Mouse (Mus musculus): ENCODE measurements at regions not wholly inside any gene's neighbourhood (a gene's known extent, or its start where the extent isn't known, plus 50 kb on each side); places are given as distances from the start of the nearest gene placed in this dataset.

DNA sequence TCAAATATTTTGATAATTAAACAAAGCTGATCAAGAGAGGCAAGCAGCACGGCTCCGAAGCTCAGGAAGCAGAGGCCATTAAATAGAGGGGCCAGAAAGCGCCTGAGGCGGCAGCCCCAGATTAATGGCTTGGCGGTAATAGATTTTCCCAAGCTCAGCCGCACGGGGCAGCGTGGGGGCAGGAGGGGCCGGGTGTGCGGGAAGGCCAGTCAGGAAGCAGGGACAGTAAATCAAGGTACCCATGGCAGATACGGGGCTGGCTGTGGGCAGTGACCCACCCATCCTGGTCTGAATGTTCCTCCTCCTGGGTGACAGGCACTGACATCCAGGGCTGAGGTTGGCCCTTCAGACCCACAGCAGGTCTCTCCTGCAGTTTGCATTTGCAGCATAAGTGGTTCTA lies 55.9 kb upstream of the Ttc34 start:
- DNase-seq (ENCODE audit: low read depth, low spot score) = no peak

DNA sequence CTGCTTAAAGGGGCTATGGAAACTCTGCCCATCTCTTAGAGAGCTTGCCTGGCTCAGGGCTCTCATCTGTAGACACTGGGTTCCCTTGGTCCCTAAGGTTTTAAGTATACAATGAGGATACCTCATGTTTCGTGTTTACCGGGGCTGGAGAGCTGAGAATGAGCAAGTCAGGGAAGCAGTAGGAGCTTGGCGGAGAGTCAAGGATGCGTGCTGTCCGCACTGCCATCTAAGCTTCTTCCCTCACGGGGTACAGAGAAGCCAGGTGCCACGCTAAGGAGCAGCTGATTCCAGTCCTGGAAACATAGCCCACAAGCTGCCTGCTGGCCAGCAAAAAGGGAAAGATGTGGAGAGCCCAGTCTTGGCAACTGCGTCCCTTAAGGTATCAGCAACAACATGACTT lies 55.0 kb upstream of the Ttc34 start:
- DNase-seq (ENCODE audit: low read depth, low spot score) = no peak

DNA sequence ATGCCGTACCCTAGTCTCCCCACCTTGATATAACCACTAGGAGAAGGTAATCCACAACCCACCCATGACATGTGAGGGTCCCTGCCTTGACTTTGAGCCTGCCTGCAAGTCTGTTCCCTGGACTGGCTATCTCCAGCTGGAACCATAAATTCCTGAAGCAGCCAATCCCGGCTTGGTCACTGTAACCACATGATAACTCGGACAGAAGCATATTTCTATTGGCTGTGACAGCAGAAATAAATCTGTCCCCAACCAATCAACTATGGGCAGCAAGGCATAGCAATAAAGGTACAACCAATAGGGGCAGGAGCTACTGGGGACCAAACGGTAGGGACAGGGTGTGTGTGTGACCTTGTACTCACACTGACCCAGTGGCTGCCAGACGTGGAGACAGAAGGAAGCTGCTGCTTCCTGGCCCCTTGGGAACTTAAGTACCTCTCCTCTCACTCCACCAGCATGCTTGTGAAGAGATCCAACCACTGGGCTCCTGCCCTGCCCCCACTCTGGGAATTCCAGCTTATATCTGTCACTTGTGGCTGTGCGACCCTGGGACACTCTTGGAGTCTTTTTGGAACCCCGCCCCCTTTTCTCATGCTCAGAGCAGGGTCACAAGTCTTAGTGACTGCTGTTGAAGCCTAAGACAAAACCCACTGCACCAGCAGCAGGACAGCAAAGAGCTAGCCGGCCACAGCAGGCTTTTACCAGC lies 51.8 kb upstream of the Ttc34 start:
- DNase-seq (ENCODE audit: low read depth, low spot score) = peak; percentile 61

DNA sequence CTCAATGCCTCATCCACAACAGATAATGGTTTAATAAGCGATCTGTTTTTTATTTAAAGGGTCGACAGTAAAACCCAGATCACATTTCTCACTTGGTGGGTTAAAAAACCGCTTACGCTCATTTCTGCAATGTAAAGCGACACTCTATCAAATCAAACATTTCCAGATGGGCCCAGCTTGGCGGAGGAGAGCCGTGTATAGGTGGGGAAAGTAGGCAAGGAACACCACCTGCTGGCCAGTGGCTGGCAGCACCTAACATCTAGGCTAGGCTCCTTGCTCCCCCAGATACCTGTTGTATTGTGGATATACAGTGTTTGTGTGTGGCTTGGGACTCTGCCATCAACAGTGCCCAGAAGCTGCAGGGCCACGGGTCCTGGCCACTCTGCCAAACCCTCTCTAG lies 50.1 kb upstream of the Ttc34 start:
- DNase-seq (ENCODE audit: low read depth, low spot score) = peak; percentile 20
